Mouse (Mus musculus): ENCODE measurements at regions not wholly inside any gene's neighbourhood (a gene's known extent, or its start where the extent isn't known, plus 50 kb on each side); places are given as distances from the start of the nearest gene placed in this dataset.

DNA sequence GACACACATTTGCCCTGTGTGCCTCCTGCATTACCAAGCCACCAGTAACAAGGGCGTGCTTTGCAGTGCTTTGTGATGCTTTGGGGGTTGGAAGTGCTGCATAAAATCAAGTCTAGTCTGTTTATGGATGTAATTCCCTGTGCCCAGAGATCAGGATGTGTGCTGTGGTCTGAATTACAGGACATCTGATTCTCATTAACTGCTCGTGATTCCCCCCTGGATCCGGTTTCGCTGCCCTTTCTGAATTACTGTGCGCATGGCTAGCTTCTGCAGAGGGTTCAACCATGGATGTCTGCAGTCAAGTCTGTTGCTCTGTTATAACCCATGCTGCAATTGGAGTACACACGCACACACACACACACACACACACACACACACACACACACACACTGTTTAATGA is 52.5 kb upstream of the Magi1 start:
- peak; percentile 63 for DNase-seq (ENCODE audit: low read depth, low spot score)
